Mouse (Mus musculus) kidney, embryonic 15.5 days (tissue): ENCODE measurements at regions not wholly inside any gene's neighbourhood (a gene's known extent, or its start where the extent isn't known, plus 50 kb on each side); places are given as distances from the start of the nearest gene placed in this dataset.
"Not testable (repeated sequence)": the region's sequence is repeated elsewhere in the genome, so short reads cannot be mapped to it uniquely, and the experiment has no call there.

Source experiments
- ATAC-seq: fragments of 200-750 bp; cut with Nextera tagmentation; replicated peaks from 2 replicates; pipeline ENCODE4 v1.8.0; 2017; ENCODE audit warnings: moderate TSS enrichment; ENCODE audit not compliant: low FRiP score
- H3K27ac ChIP-seq: fragments of 300-500 bp; sonication (generic); 2 replicates; pipeline ENCODE4 v1.5.1; 2015; ENCODE audit warnings: mild to moderate bottlenecking, inconsistent platforms
- H3K27me3 ChIP-seq: fragments of 300-500 bp; sonication (generic); 2 replicates; pipeline ENCODE4 v1.6.1; 2015; ENCODE audit warnings: inconsistent platforms
- H3K36me3 ChIP-seq: fragments of 300-500 bp; sonication (generic); 2 replicates; pipeline ENCODE4 v1.6.1; 2015; ENCODE audit warnings: inconsistent platforms
- H3K4me1 ChIP-seq: fragments of 300-500 bp; sonication (generic); 2 replicates; pipeline ENCODE4 v1.6.1; 2015; ENCODE audit warnings: inconsistent platforms
- H3K4me2 ChIP-seq: fragments of 300-500 bp; sonication (generic); 2 replicates; pipeline ENCODE4 v1.6.1; 2015; ENCODE audit warnings: moderate library complexity, mild to moderate bottlenecking, inconsistent platforms
- H3K4me3 ChIP-seq: fragments of 300-500 bp; sonication (generic); replicated peaks from 2 replicates; pipeline ENCODE4 v1.5.1; 2015; ENCODE audit warnings: mild to moderate bottlenecking, inconsistent platforms
- H3K9ac ChIP-seq: fragments of 300-500 bp; sonication (generic); 2 replicates; pipeline ENCODE4 v1.6.1; 2015; ENCODE audit warnings: mild to moderate bottlenecking, inconsistent platforms
- H3K9me3 ChIP-seq: fragments of 300-500 bp; sonication (generic); replicated peaks from 2 replicates; pipeline ENCODE4 v1.6.1; 2016; ENCODE audit warnings: inconsistent platforms
- WGBS: fragments of 180-500 bp; shearing (Covaris S2); methylation state at CpG from one replicate; pipeline ENCODE4 v1.1.7; 2015; ENCODE audit warnings: mixed read lengths; 5-methylcytosine and 5-hydroxymethylcytosine counted together

- H3K27ac ChIP-seq, result no peak overlapping the region
- 77% methylated on average over 5 of the region's 5 CpGs for WGBS
- no peaks in the 10 kb centered on the region for H3K36me3 ChIP-seq
- no peak overlapping the region for H3K9ac ChIP-seq
- H3K4me3 ChIP-seq, result no peak overlapping the region
- H3K27me3 ChIP-seq, result no peaks in the 10 kb centered on the region
- H3K4me2 ChIP-seq, result no peak overlapping the region
- H3K4me1 ChIP-seq, result no peaks in the 10 kb centered on the region
- no peaks in the 10 kb centered on the region for H3K9me3 ChIP-seq
- ATAC-seq, result no peak
Measured at GRCm38 (mm10) chr16:9085977-9086376, 256.1 kb downstream of the 1810013L24Rik start.

GRCm38 (mm10) chr16:9091790-9092189 lies 261.9 kb downstream of the 1810013L24Rik start:
- H3K4me3 ChIP-seq, result no peak overlapping the region
- no peaks in the 10 kb centered on the region for H3K9me3 ChIP-seq
- H3K27me3 ChIP-seq, result no peaks in the 10 kb centered on the region
- no peak for ATAC-seq
- H3K4me1 ChIP-seq, result 0 out of 2 replicates have a peak, but pooled peaks cover 4% of the 10 kb centered on the region
- H3K9ac ChIP-seq, result no peak overlapping the region
- H3K4me2 ChIP-seq, result no peak overlapping the region
- WGBS, result 81% methylated on average over 6 of the region's 6 CpGs
- no peaks in the 10 kb centered on the region for H3K36me3 ChIP-seq
- no peak overlapping the region for H3K27ac ChIP-seq

GRCm38 (mm10) chr16:9092191-9092848 lies 262.4 kb downstream of the 1810013L24Rik start:
- Histone ChIP-seq H3K27me3 (no peaks in the 10 kb centered on the region), H3K4me2 (no peak overlapping the region), H3K4me3 (no peak overlapping the region), H3K9ac (no peak overlapping the region), H3K36me3 (no peaks in the 10 kb centered on the region), H3K9me3 (no peaks in the 10 kb centered on the region), H3K27ac (no peak overlapping the region), H3K4me1 (0 out of 2 replicates have a peak, but pooled peaks cover 4% of the 10 kb centered on the region)
- WGBS, result 28% methylated on average over 11 of the region's 11 CpGs
- ATAC-seq, result no peak

- H3K4me1 ChIP-seq, result 0 out of 2 replicates have a peak, but pooled peaks cover 4% of the 10 kb centered on the region
- H3K9ac ChIP-seq, result no peak overlapping the region
- H3K4me3 ChIP-seq, result no peak overlapping the region
- H3K4me2 ChIP-seq, result no peak overlapping the region
- ATAC-seq, result no peak
- H3K27me3 ChIP-seq, result no peaks in the 10 kb centered on the region
- no peaks in the 10 kb centered on the region for H3K9me3 ChIP-seq
- 20% methylated on average over 2 of the region's 2 CpGs for WGBS
- H3K27ac ChIP-seq, result no peak overlapping the region
- no peaks in the 10 kb centered on the region for H3K36me3 ChIP-seq
Measured at GRCm38 (mm10) chr16:9093593-9093992, 263.7 kb downstream of the 1810013L24Rik start.

GRCm38 (mm10) chr16:9094201-9094600 lies 264.3 kb downstream of the 1810013L24Rik start:
- Histone ChIP-seq H3K9me3 (no peaks in the 10 kb centered on the region), H3K9ac (no peak overlapping the region), H3K4me3 (no peak overlapping the region), H3K27me3 (no peaks in the 10 kb centered on the region), H3K27ac (no peak overlapping the region), H3K36me3 (no peaks in the 10 kb centered on the region), H3K4me1 (0 out of 2 replicates have a peak, but pooled peaks cover 4% of the 10 kb centered on the region), H3K4me2 (no peak overlapping the region)
- WGBS, result 73% methylated on average over 5 of the region's 5 CpGs
- no peak for ATAC-seq

- Histone ChIP-seq H3K4me2 (no peak overlapping the region), H3K9ac (no peak overlapping the region), H3K27ac (no peak overlapping the region), H3K4me3 (no peak overlapping the region), H3K4me1 (no peaks in the 10 kb centered on the region), H3K27me3 (no peaks in the 10 kb centered on the region), H3K9me3 (no peaks in the 10 kb centered on the region), H3K36me3 (no peaks in the 10 kb centered on the region)
- 94% methylated on average over 11 of the region's 11 CpGs for WGBS
- ATAC-seq, result no peak
Measured at GRCm38 (mm10) chr16:9106211-9106610, 276.3 kb downstream of the 1810013L24Rik start.

GRCm38 (mm10) chr16:9106676-9107075 lies 276.8 kb downstream of the 1810013L24Rik start:
- H3K9ac ChIP-seq, H3K9me3 ChIP-seq, H3K36me3 ChIP-seq, H3K4me2 ChIP-seq, H3K4me3 ChIP-seq, H3K27ac ChIP-seq, H3K27me3 ChIP-seq, H3K4me1 ChIP-seq, ATAC-seq: not testable (repeated sequence)
- WGBS, result 95% methylated on average over 7 of the region's 8 CpGs

GRCm38 (mm10) chr16:9113801-9114200 lies 283.9 kb downstream of the 1810013L24Rik start:
- no peaks in the 10 kb centered on the region for H3K9me3 ChIP-seq
- no peaks in the 10 kb centered on the region for H3K4me1 ChIP-seq
- ATAC-seq, result no peak
- no peak overlapping the region for H3K4me3 ChIP-seq
- H3K9ac ChIP-seq, result no peak overlapping the region
- WGBS, result 88% methylated on average over 3 of the region's 3 CpGs
- no peak overlapping the region for H3K4me2 ChIP-seq
- no peaks in the 10 kb centered on the region for H3K36me3 ChIP-seq
- no peak overlapping the region for H3K27ac ChIP-seq
- no peaks in the 10 kb centered on the region for H3K27me3 ChIP-seq

- Histone ChIP-seq H3K27ac (no peak overlapping the region), H3K9me3 (no peaks in the 10 kb centered on the region), H3K4me3 (no peak overlapping the region), H3K36me3 (no peaks in the 10 kb centered on the region), H3K9ac (no peak overlapping the region), H3K27me3 (no peaks in the 10 kb centered on the region), H3K4me2 (no peak overlapping the region), H3K4me1 (no peaks in the 10 kb centered on the region)
- 33% methylated on average over 5 of the region's 5 CpGs for WGBS
- no peak for ATAC-seq
Measured at GRCm38 (mm10) chr16:9115548-9115947, 285.6 kb downstream of the 1810013L24Rik start.

- Histone ChIP-seq H3K9ac (no peak overlapping the region), H3K4me2 (no peak overlapping the region), H3K36me3 (no peaks in the 10 kb centered on the region), H3K27ac (no peak overlapping the region), H3K27me3 (no peaks in the 10 kb centered on the region), H3K4me1 (no peaks in the 10 kb centered on the region), H3K9me3 (no peaks in the 10 kb centered on the region), H3K4me3 (no peak overlapping the region)
- ATAC-seq, result no peak
- WGBS, result 81% methylated on average over 2 of the region's 2 CpGs
Measured at GRCm38 (mm10) chr16:9121581-9121980, 291.7 kb downstream of the 1810013L24Rik start.

- Histone ChIP-seq H3K4me1 (no peaks in the 10 kb centered on the region), H3K27me3 (no peaks in the 10 kb centered on the region), H3K27ac (no peak overlapping the region), H3K9me3 (no peaks in the 10 kb centered on the region), H3K9ac (no peak overlapping the region), H3K36me3 (no peaks in the 10 kb centered on the region), H3K4me2 (no peak overlapping the region), H3K4me3 (no peak overlapping the region)
- no peak for ATAC-seq
- 74% methylated on average over 3 of the region's 3 CpGs for WGBS
Measured at GRCm38 (mm10) chr16:9132113-9132512, 302.2 kb downstream of the 1810013L24Rik start.

- no peak overlapping the region for H3K9ac ChIP-seq
- H3K36me3 ChIP-seq, result no peaks in the 10 kb centered on the region
- no peak overlapping the region for H3K4me2 ChIP-seq
- no peaks in the 10 kb centered on the region for H3K4me1 ChIP-seq
- no peak overlapping the region for H3K27ac ChIP-seq
- H3K27me3 ChIP-seq, result no peaks in the 10 kb centered on the region
- H3K9me3 ChIP-seq, result no peaks in the 10 kb centered on the region
- no peak for ATAC-seq
- no peak overlapping the region for H3K4me3 ChIP-seq
Measured at GRCm38 (mm10) chr16:9132778-9133177, 302.9 kb downstream of the 1810013L24Rik start.

- Histone ChIP-seq H3K4me3 (no peak overlapping the region), H3K27me3 (no peaks in the 10 kb centered on the region), H3K36me3 (no peaks in the 10 kb centered on the region), H3K4me1 (no peaks in the 10 kb centered on the region), H3K27ac (no peak overlapping the region), H3K9ac (no peak overlapping the region), H3K4me2 (no peak overlapping the region), H3K9me3 (no peaks in the 10 kb centered on the region)
- ATAC-seq, result no peak
- 71% methylated on average over 8 of the region's 8 CpGs for WGBS
Measured at GRCm38 (mm10) chr16:9135377-9135776, 305.5 kb downstream of the 1810013L24Rik start.
